Mouse (Mus musculus) cerebellum, postnatal 36 days (tissue): ENCODE measurements around the gene Crip1.

ENCODE experiments used
- DNase-seq, 2 experiments: peaks; one replicate each; pipeline ENCODE4 v3.0.0; 2021 to 2022; ENCODE audit warnings: mixed read lengths in 2 of 2

Gene Crip1

GRCm38 (mm10) chr12:113146112-113147057, at the start of gene Crip1:
Gene Crip1, plus strand, starts transcription at chr12:113146316.
- peak; percentile 83 to 85 for DNase-seq

GRCm38 (mm10) chr12:113097040-113097439, 49.1 kb upstream of the Crip1 start:
- DNase-seq = no peak

GRCm38 (mm10) chr12:113097749-113098281, 48.3 kb upstream of the Crip1 start, which contains the start of gene Mta1:
Gene Mta1, plus strand, starts transcription at chr12:113098278.
- peak; percentile 51 to 65 for DNase-seq

- peak in 1 of 2 experiments; percentile 37 for DNase-seq
Measured at GRCm38 (mm10) chr12:113098530-113099151, 47.5 kb upstream of the Crip1 start.

- no peak for DNase-seq
Measured at GRCm38 (mm10) chr12:113099470-113100237, 46.5 kb upstream of the Crip1 start.

- peak; percentile 67 to 70 for DNase-seq
Measured at GRCm38 (mm10) chr12:113100448-113101076, 45.6 kb upstream of the Crip1 start.

GRCm38 (mm10) chr12:113101251-113101960, 44.7 kb upstream of the Crip1 start:
- DNase-seq = no peak

GRCm38 (mm10) chr12:113102461-113102860, 43.7 kb upstream of the Crip1 start:
- peak; percentile 66 to 75 for DNase-seq

GRCm38 (mm10) chr12:113103846-113104451, 42.2 kb upstream of the Crip1 start:
- DNase-seq = peak; percentile 35 to 40

GRCm38 (mm10) chr12:113106386-113106785, 39.7 kb upstream of the Crip1 start:
- no peak for DNase-seq

- DNase-seq = no peak
Measured at GRCm38 (mm10) chr12:113107431-113108124, 38.5 kb upstream of the Crip1 start.

GRCm38 (mm10) chr12:113108528-113109283, 37.4 kb upstream of the Crip1 start:
- DNase-seq = no peak

GRCm38 (mm10) chr12:113109801-113110200, 36.3 kb upstream of the Crip1 start:
- no peak for DNase-seq

- DNase-seq = no peak
Measured at GRCm38 (mm10) chr12:113114141-113114540, 32.0 kb upstream of the Crip1 start.

- DNase-seq = no peak
Measured at GRCm38 (mm10) chr12:113114856-113115538, 31.1 kb upstream of the Crip1 start.

- peak; percentile 85 to 86 for DNase-seq
Measured at GRCm38 (mm10) chr12:113119516-113120410, 26.4 kb upstream of the Crip1 start.

- DNase-seq = no peak
Measured at GRCm38 (mm10) chr12:113124726-113125125, 21.4 kb upstream of the Crip1 start.

GRCm38 (mm10) chr12:113130732-113131131, 15.4 kb upstream of the Crip1 start:
- DNase-seq = no peak
